Mouse (Mus musculus): ENCODE data around the gene Pheta1. TPM values are rescaled to one million over a fixed set of nuclear protein-coding genes. Genes with fewer than 3 reads are reported as not detected.

The Pheta1 gene
- polyA plus RNA-seq, 1 experiment from 2014 or later, result 65.0 TPM

GRCm38 (mm10) chr5:121854768-121855167, 6.0 kb downstream of the Pheta1 start:
- H3K4me1 ChIP-seq (replicated peaks; ENCODE audit: control insufficient read depth, insufficient read depth, low read length), result 0 out of 2 replicates have a peak, but pooled peaks cover 7% of the 10 kb centered on the region
- H3K9ac ChIP-seq (ENCODE audit: low read depth, low read length), result no peak overlapping the region
- peak overlapping the region; percentile 88 for H3K27ac ChIP-seq (ENCODE audit: low read depth, low read length)
- TF ChIP-seq CTCF (IDR thresholded peaks at IDR 0.05; ENCODE audit: low read depth), result no peak
- H3K4me3 ChIP-seq (ENCODE audit: low read depth, low read length), result no peak overlapping the region
- H3K36me3 ChIP-seq (ENCODE audit: control insufficient read depth, insufficient read depth), result peaks cover 33% of the 10 kb centered on the region
- 67% methylated on average over 10 of the region's 10 CpGs for WGBS
- H3K9me3 ChIP-seq (ENCODE audit: control insufficient read depth), result no peaks in the 10 kb centered on the region
- H3K4me2 ChIP-seq (replicated peaks; ENCODE audit: low read depth), result peak overlapping the region; percentile 21; the same call in 1 of the 2 replicates
- no peaks in the 10 kb centered on the region for H3K27me3 ChIP-seq (replicated peaks; ENCODE audit: control insufficient read depth, insufficient read depth, low read length)
- ATAC-seq, result no peak

DNA sequence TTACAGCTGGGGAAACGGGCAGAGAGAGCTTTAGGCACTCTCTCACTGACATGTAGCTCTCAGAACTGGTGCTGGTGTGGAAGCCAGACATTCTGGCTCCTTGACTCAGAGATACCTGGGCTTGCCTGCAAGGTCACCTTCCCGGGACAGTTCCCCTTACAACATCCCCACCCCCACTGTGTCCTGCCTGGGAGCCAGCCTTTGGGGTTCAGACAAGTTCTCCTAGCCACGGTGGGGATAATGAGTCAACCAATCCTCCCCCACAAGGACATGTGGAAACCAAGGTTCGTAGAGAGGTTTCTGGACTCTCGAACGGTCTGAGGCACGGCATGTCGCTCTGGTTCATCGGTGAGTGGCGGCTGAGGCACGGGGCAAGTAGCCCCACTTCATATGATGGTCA, 8.0 kb downstream of the Pheta1 start:
- H3K9ac ChIP-seq (ENCODE audit: low read depth, low read length), result no peak overlapping the region
- H3K4me1 ChIP-seq (replicated peaks; ENCODE audit: control insufficient read depth, insufficient read depth, low read length), result 0 out of 2 replicates have a peak, but pooled peaks cover 6% of the 10 kb centered on the region
- ATAC-seq, result peak; percentile 0; the same call in 1 of the 2 replicates
- peak overlapping the region; percentile 88 for H3K27ac ChIP-seq (ENCODE audit: low read depth, low read length)
- no peaks in the 10 kb centered on the region for H3K27me3 ChIP-seq (replicated peaks; ENCODE audit: control insufficient read depth, insufficient read depth, low read length)
- H3K9me3 ChIP-seq (ENCODE audit: control insufficient read depth), result no peaks in the 10 kb centered on the region
- peaks cover 28% of the 10 kb centered on the region for H3K36me3 ChIP-seq (ENCODE audit: control insufficient read depth, insufficient read depth)
- no peak overlapping the region for H3K4me2 ChIP-seq (replicated peaks; ENCODE audit: low read depth)
- no peak for TF ChIP-seq CTCF (IDR thresholded peaks at IDR 0.05; ENCODE audit: low read depth)
- WGBS, result 61% methylated on average over 11 of the region's 11 CpGs
- no peak overlapping the region for H3K4me3 ChIP-seq (ENCODE audit: low read depth, low read length)

DNA sequence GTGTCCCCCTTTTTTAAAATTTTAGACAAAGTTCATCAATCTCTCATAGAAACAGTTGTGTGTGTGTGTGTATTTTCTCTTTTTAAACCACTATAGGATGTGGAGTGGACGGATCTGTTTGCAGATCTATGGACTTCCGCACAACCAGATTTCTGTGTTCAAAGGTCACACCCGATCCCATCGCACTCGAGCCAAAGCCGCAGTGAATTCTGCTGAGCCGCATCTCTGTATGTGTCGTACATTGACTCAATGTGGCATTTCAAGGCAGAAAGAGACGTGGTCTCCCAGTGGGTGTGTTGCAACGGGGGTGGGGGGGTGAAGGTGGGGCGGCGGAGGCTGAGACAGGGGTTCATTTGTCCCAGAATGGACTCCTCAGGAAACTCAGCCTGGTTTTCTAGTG, 9.6 kb downstream of the Pheta1 start:
- H3K9me3 ChIP-seq (ENCODE audit: control insufficient read depth), result no peaks in the 10 kb centered on the region
- WGBS, result 48% methylated on average over 12 of the region's 12 CpGs
- no peak overlapping the region for H3K4me3 ChIP-seq (ENCODE audit: low read depth, low read length)
- H3K4me1 ChIP-seq (replicated peaks; ENCODE audit: control insufficient read depth, insufficient read depth, low read length), result 0 out of 2 replicates have a peak, but pooled peaks cover 6% of the 10 kb centered on the region
- no peaks in the 10 kb centered on the region for H3K27me3 ChIP-seq (replicated peaks; ENCODE audit: control insufficient read depth, insufficient read depth, low read length)
- H3K4me2 ChIP-seq (replicated peaks; ENCODE audit: low read depth), result peak overlapping the region; percentile 33; the same call in 1 of the 2 replicates
- H3K27ac ChIP-seq (ENCODE audit: low read depth, low read length), result peak overlapping the region; percentile 88
- TF ChIP-seq CTCF (IDR thresholded peaks at IDR 0.05; ENCODE audit: low read depth), result no peak
- H3K36me3 ChIP-seq (ENCODE audit: control insufficient read depth, insufficient read depth), result peaks cover 12% of the 10 kb centered on the region
- H3K9ac ChIP-seq (ENCODE audit: low read depth, low read length), result no peak overlapping the region
- ATAC-seq, result peak; percentile 31; the same call in 1 of the 2 replicates

DNA sequence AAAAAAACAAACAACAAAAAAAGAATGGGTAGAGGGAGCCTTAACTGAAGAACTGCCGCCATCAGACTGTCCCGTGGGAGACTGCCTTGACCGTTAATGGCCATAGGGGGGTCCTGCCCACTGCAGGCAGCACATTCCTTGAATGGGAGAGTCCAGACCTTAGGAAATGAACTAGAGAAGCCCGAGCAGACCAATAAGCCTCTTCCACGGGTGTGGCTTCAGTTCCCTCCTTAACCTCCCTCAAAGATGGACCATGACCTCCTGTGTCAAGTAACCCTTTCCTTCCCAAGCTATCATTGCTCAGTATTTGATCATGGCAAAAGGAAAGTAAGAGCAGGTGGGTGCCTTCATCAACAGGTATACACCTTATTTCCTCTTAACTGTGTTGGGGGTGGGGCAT, 13.2 kb downstream of the Pheta1 start:
- H3K4me2 ChIP-seq (replicated peaks; ENCODE audit: low read depth), result no peak overlapping the region; the same call in 1 of the 2 replicates
- ATAC-seq, result peak; percentile 37; the same call in 1 of the 2 replicates
- WGBS, result 31% methylated on average over 5 of the region's 5 CpGs
- no peaks in the 10 kb centered on the region for H3K36me3 ChIP-seq (ENCODE audit: control insufficient read depth, insufficient read depth)
- H3K4me1 ChIP-seq (replicated peaks; ENCODE audit: control insufficient read depth, insufficient read depth, low read length), result 0 out of 2 replicates have a peak, but pooled peaks cover 4% of the 10 kb centered on the region
- no peak overlapping the region for H3K27ac ChIP-seq (ENCODE audit: low read depth, low read length)
- no peak overlapping the region for H3K4me3 ChIP-seq (ENCODE audit: low read depth, low read length)
- no peak overlapping the region for H3K9ac ChIP-seq (ENCODE audit: low read depth, low read length)
- no peaks in the 10 kb centered on the region for H3K9me3 ChIP-seq (ENCODE audit: control insufficient read depth)
- H3K27me3 ChIP-seq (replicated peaks; ENCODE audit: control insufficient read depth, insufficient read depth, low read length), result no peaks in the 10 kb centered on the region
- no peak for TF ChIP-seq CTCF (IDR thresholded peaks at IDR 0.05; ENCODE audit: low read depth)

GRCm38 (mm10) chr5:121864330-121864729, 15.5 kb downstream of the Pheta1 start:
- 23% methylated on average over 8 of the region's 11 CpGs for WGBS
- no peak for TF ChIP-seq CTCF (IDR thresholded peaks at IDR 0.05; ENCODE audit: low read depth)
- no peak overlapping the region for H3K4me3 ChIP-seq (ENCODE audit: low read depth, low read length)
- H3K9me3 ChIP-seq (ENCODE audit: control insufficient read depth), result no peaks in the 10 kb centered on the region
- H3K27ac ChIP-seq (ENCODE audit: low read depth, low read length), result no peak overlapping the region
- H3K9ac ChIP-seq (ENCODE audit: low read depth, low read length), result 0 out of 2 replicates have a peak overlapping the region, but pooled peaks have one; percentile 7
- 0 out of 2 replicates have a peak, but pooled peaks cover 4% of the 10 kb centered on the region for H3K4me1 ChIP-seq (replicated peaks; ENCODE audit: control insufficient read depth, insufficient read depth, low read length)
- no peak for ATAC-seq
- H3K36me3 ChIP-seq (ENCODE audit: control insufficient read depth, insufficient read depth), result no peaks in the 10 kb centered on the region
- no peaks in the 10 kb centered on the region for H3K27me3 ChIP-seq (replicated peaks; ENCODE audit: control insufficient read depth, insufficient read depth, low read length)
- peak overlapping the region; percentile 48 for H3K4me2 ChIP-seq (replicated peaks; ENCODE audit: low read depth)

GRCm38 (mm10) chr5:121867963-121868362, 19.2 kb downstream of the Pheta1 start:
- WGBS, result 59% methylated on average over 5 of the region's 5 CpGs
- Histone ChIP-seq H3K27ac (ENCODE audit: low read depth, low read length) (no peak overlapping the region), H3K4me1 (replicated peaks; ENCODE audit: control insufficient read depth, insufficient read depth, low read length) (no peaks in the 10 kb centered on the region), H3K27me3 (replicated peaks; ENCODE audit: control insufficient read depth, insufficient read depth, low read length) (no peaks in the 10 kb centered on the region), H3K9ac (ENCODE audit: low read depth, low read length) (no peak overlapping the region), H3K4me2 (replicated peaks; ENCODE audit: low read depth) (no peak overlapping the region), H3K4me3 (ENCODE audit: low read depth, low read length) (no peak overlapping the region), H3K9me3 (ENCODE audit: control insufficient read depth) (no peaks in the 10 kb centered on the region), H3K36me3 (ENCODE audit: control insufficient read depth, insufficient read depth) (no peaks in the 10 kb centered on the region)
- no peak for ATAC-seq
- TF ChIP-seq CTCF (IDR thresholded peaks at IDR 0.05; ENCODE audit: low read depth), result no peak

All from intestine, postnatal 0 days (tissue).